In genomic region chr6:24662483-24662882, GRCm38 (mm10) we compare ENCODE assay signal across 9 mouse cellular contexts. TPM values are rescaled to one million over a fixed set of nuclear protein-coding genes. Genes with fewer than 3 reads are reported as not detected.
A peak's percentile ranks its signal among the peaks of the same experiment; 100 is the strongest.
DNase-seq lines count a peak whose midpoint lies in the region; ATAC-seq lines count a peak whose summit lies in the region.
"Had no signal": no experiment of that assay in that cellular context is flagged by ENCODE, and none has a peak within 500 bp of the region (broad histone marks: within the 10 kb centered on the region; RNA-seq: fewer than 3 reads in every experiment).

No protein-coding gene starts in this region.

- H3K9me3 ChIP-seq in forebrain, embryonic 10.5 days = no peaks in the 10 kb centered on the region
- H3K9me3 ChIP-seq in forebrain, embryonic 11.5 days (ENCODE audit: control insufficient read depth, low read length) = no peaks in the 10 kb centered on the region
- no peaks in the 10 kb centered on the region for H3K9me3 ChIP-seq in lung, embryonic 15.5 days
- H3K9me3 ChIP-seq in intestine, embryonic 16.5 days (ENCODE audit: control insufficient read depth, low read length) = no peaks in the 10 kb centered on the region
- H3K9me3 ChIP-seq in stomach, embryonic 15.5 days = no peaks in the 10 kb centered on the region

- DNase-seq in forebrain, embryonic 10.5 days (ENCODE audit: extremely low spot score, low spot score) = no peak
- DNase-seq in forebrain, embryonic 11.5 days (ENCODE audit: low spot score) = no peak
- DNase-seq in lung, postnatal 25 days (ENCODE audit: low spot score) = no peak
- DNase-seq in cerebellum, adult 18-20 months = no peak
- DNase-seq in urinary bladder, postnatal 4 days (ENCODE audit: low spot score in 2 of 2) = no peak
- DNase-seq: gastrocnemius, postnatal 25 days had no signal

- H3K4me1 ChIP-seq in forebrain, embryonic 10.5 days = peaks cover 22% of the 10 kb centered on the region
- H3K4me1 ChIP-seq in forebrain, embryonic 11.5 days (replicated peaks; ENCODE audit: control insufficient read depth, insufficient read depth, low read length) = peaks cover 2% of the 10 kb centered on the region; the same call in 1 of the 2 replicates
- peaks cover 15% of the 10 kb centered on the region for H3K4me1 ChIP-seq in lung, embryonic 15.5 days
- peaks cover 14% of the 10 kb centered on the region for H3K4me1 ChIP-seq in intestine, embryonic 16.5 days (ENCODE audit: control insufficient read depth, insufficient read depth, low read length)
- H3K4me1 ChIP-seq in stomach, embryonic 15.5 days = peaks cover 7% of the 10 kb centered on the region; the same call in 1 of the 2 replicates

- H3K4me3 ChIP-seq in forebrain, embryonic 10.5 days = peak overlapping the region; percentile 96; the same call in 1 of the 2 replicates
- no peak overlapping the region for H3K4me3 ChIP-seq in forebrain, embryonic 11.5 days (ENCODE audit: low read depth, low read length)
- H3K4me3 ChIP-seq in lung, embryonic 15.5 days = no peak overlapping the region
- peak overlapping the region; percentile 12; the same call in 1 of the 2 replicates for H3K4me3 ChIP-seq in intestine, embryonic 16.5 days (ENCODE audit: low read length)
- H3K4me3 ChIP-seq in stomach, embryonic 15.5 days (replicated peaks) = no peak overlapping the region

- no peak overlapping the region for H3K4me2 ChIP-seq in forebrain, embryonic 11.5 days (ENCODE audit: low read depth, low read length, severe bottlenecking)
- peak overlapping the region; percentile 85 for H3K4me2 ChIP-seq in lung, embryonic 15.5 days
- H3K4me2 ChIP-seq in intestine, embryonic 16.5 days (ENCODE audit: low read depth, low read length) = peak overlapping the region; percentile 35; the same call in 1 of the 2 replicates
- peak overlapping the region; percentile 38 for H3K4me2 ChIP-seq in stomach, embryonic 15.5 days

- H3K9ac ChIP-seq in forebrain, embryonic 11.5 days (ENCODE audit: low read length) = no peak overlapping the region
- no peak overlapping the region for H3K9ac ChIP-seq in lung, embryonic 15.5 days
- no peak overlapping the region for H3K9ac ChIP-seq in intestine, embryonic 16.5 days (ENCODE audit: low read depth, low read length)
- no peak overlapping the region for H3K9ac ChIP-seq in stomach, embryonic 15.5 days

- 91% methylated on average over 4 of the region's 4 CpGs for WGBS in forebrain, embryonic 10.5 days
- 85% methylated on average over 4 of the region's 4 CpGs for WGBS in forebrain, embryonic 11.5 days
- 20% methylated on average over 4 of the region's 4 CpGs for WGBS in lung, embryonic 15.5 days
- 39% methylated on average over 4 of the region's 4 CpGs for WGBS in intestine, embryonic 16.5 days
- 22% methylated on average over 4 of the region's 4 CpGs for WGBS in stomach, embryonic 15.5 days

- peaks cover 24% of the 10 kb centered on the region for H3K36me3 ChIP-seq in forebrain, embryonic 10.5 days (replicated peaks)
- no peaks in the 10 kb centered on the region for H3K36me3 ChIP-seq in forebrain, embryonic 11.5 days (ENCODE audit: control insufficient read depth, insufficient read depth, low read length)
- H3K36me3 ChIP-seq in lung, embryonic 15.5 days = no peaks in the 10 kb centered on the region
- no peaks in the 10 kb centered on the region for H3K36me3 ChIP-seq in intestine, embryonic 16.5 days (ENCODE audit: control insufficient read depth, insufficient read depth, low read length)
- no peaks in the 10 kb centered on the region for H3K36me3 ChIP-seq in stomach, embryonic 15.5 days

- H3K27me3 ChIP-seq in forebrain, embryonic 10.5 days (ENCODE audit: poor library complexity, severe bottlenecking) = no peaks in the 10 kb centered on the region
- no peaks in the 10 kb centered on the region for H3K27me3 ChIP-seq in forebrain, embryonic 11.5 days (ENCODE audit: control insufficient read depth, insufficient read depth, low read length)
- H3K27me3 ChIP-seq in lung, embryonic 15.5 days = no peaks in the 10 kb centered on the region
- no peaks in the 10 kb centered on the region for H3K27me3 ChIP-seq in intestine, embryonic 16.5 days (replicated peaks; ENCODE audit: control insufficient read depth, insufficient read depth, low read length)
- no peaks in the 10 kb centered on the region for H3K27me3 ChIP-seq in stomach, embryonic 15.5 days (replicated peaks)

- ATAC-seq in forebrain, embryonic 11.5 days (replicated peaks; ENCODE audit: low FRiP score) = no peak
- no peak for ATAC-seq in lung, embryonic 15.5 days (ENCODE audit: borderline replicate concordance, extremely low read depth, low FRiP score, low TSS enrichment)
- no peak for ATAC-seq in intestine, embryonic 16.5 days
- ATAC-seq in stomach, embryonic 15.5 days (ENCODE audit: insufficient read depth, low FRiP score, low read depth) = no peak

- H3K27ac ChIP-seq in forebrain, embryonic 10.5 days = no peak overlapping the region
- H3K27ac ChIP-seq in forebrain, embryonic 11.5 days (ENCODE audit: low read depth, low read length) = no peak overlapping the region
- no peak overlapping the region for H3K27ac ChIP-seq in lung, embryonic 15.5 days
- no peak overlapping the region for H3K27ac ChIP-seq in intestine, embryonic 16.5 days (ENCODE audit: low read length)
- no peak overlapping the region for H3K27ac ChIP-seq in stomach, embryonic 15.5 days

RNA-seq across cellular contexts. Expression of gene Wasl, which starts 2.3 kb away (rescaled TPM):
- polyA plus RNA-seq in forebrain, embryonic 10.5 days (2016; fragmentation: Nextera tagmentation; extraction: Ambion mirVana) = 56.1 and 56.9 TPM in 2 replicates
- 64.0 and 68.2 TPM in 2 replicates for polyA plus RNA-seq in forebrain, embryonic 11.5 days (2014; fragmentation: Nextera tagmentation; extraction: Ambion mirVana)
- polyA plus RNA-seq in lung, embryonic 15.5 days (2015; fragmentation: Nextera tagmentation; extraction: Ambion mirVana) = 67.3 and 68.5 TPM in 2 replicates
- 76.6 and 85.0 TPM in 2 replicates for polyA plus RNA-seq in intestine, embryonic 16.5 days (2015; fragmentation: Nextera tagmentation; extraction: Ambion mirVana)
- polyA plus RNA-seq in stomach, embryonic 15.5 days (2015; fragmentation: Nextera tagmentation; extraction: Ambion mirVana) = 70.3 and 73.1 TPM in 2 replicates

Comparison
In these comparisons a context has a peak if more than half of its experiments do, and no peak if none do; other contexts are left out.
1. H3K4me3 ChIP-seq: peak in forebrain, embryonic 10.5 days (single experiment) and intestine, embryonic 16.5 days (single experiment); none in forebrain, embryonic 11.5 days (single experiment), lung, embryonic 15.5 days (single experiment) and stomach, embryonic 15.5 days (single experiment).